Mouse (Mus musculus): Measurements from ENCODE around the gene Dcst2.
A peak's percentile ranks its signal among the peaks of the same experiment; 100 is the strongest.

Gene Dcst2

DNA sequence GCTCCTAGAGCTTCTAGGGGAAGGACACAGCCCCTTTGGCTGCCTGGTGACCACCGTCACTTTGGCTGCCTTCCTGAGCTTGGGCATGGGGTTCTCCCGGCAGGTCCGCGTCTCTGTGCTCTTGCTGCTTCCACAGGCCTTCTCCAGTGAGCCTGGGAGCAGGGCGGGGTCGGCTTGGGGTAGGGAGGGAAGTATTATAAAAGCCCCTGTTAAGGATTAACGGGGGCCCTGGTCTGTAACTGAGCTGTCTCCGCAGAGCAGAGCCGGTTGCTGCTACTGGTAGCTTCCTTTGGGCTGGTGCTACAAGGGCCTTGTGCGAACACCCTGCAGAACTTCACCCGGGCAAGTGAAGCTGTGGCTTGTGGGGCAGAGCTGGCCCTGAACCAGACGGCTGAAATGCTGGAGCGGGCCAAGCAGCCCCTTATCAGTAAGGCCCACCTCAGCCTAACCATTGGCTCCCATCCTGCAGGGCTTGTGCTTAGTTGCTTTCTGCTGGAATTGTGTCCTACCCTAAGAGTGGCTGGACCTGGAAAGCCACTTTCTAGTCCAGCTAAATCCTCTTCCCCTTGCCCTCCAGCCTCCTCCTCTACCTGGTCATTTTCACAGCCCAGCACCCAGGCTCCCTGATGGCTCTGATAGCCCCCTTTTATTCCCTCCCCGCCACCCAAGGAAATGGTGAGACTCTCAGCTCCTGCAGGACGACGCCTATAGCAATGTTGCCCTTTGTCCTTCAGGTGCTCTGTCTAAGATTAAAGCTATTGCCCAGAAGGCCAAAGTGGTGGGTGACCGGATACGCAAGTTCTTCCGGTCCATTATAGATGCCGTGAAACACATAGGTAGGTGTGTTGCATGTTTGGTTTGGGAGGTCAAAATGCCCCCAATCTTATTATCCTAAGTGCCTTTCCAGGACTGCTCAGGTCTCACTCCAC, 4.0 kb downstream of the Dcst2 start:
- no peak for DNase-seq (ENCODE audit: low read depth, low spot score)
- Histone ChIP-seq H3K36me3 (ENCODE audit: control insufficient read depth, insufficient read depth, low read length, poor library complexity, severe bottlenecking) (no peaks in the 10 kb centered on the region), H3K27me3 (ENCODE audit: control insufficient read depth, insufficient read depth, low read length, poor library complexity, severe bottlenecking) (no peaks in the 10 kb centered on the region)

DNA sequence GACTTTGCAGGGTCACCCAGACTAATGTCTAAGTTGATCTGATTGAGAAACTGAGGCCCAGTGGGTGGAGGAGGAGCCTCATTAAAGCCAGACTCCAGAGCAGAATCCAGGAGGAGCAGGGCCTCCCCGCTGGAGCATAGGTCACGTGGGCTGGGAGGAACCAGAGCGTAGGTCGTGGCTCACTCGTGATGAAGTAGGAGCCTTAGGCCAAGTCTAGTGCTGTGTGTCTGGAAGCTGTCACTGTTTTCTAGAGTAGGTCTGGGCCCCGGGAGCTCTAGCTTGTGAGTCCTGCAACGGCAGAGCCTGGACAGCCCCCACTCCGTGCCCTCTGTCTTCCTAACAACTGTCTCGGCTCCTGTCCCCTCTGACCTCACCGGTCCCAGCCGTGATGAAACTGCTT, 5.6 kb downstream of the Dcst2 start:
- Histone ChIP-seq H3K27me3 (ENCODE audit: control insufficient read depth, insufficient read depth, low read length, poor library complexity, severe bottlenecking) (no peaks in the 10 kb centered on the region), H3K36me3 (ENCODE audit: control insufficient read depth, insufficient read depth, low read length, poor library complexity, severe bottlenecking) (no peaks in the 10 kb centered on the region)
- DNase-seq (ENCODE audit: low read depth, low spot score): no peak

DNA sequence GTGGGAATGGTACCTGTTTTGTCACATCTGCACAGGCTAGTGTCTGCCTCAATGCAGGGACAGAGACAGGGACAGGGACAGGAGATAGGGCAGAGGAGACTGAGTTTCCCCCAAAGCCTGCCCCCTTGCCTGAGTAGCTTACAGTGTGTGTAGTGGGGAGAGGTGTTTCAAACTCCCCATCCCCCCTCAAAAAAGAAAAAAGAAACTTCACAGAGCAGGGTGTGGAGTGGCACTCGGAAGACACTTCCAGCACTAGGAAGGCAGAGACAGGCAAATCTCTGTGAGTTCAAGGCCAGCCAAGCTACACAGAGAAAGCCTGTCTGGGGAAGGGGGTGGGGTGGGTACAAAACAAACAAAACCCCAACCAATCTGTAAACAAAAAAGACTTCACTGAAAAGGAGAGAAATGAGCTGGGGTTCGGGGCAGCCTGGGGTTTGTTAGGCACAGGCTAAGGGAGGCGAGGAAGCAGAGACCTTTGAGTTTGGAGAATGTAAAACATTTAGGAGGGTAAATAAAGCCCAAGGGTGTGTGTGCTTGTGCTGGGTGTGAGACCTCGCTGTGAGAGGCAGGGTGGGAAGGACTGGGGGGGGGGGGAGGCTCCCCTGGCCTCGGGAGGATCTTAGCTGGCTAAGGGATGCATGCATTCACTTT, 11.9 kb downstream of the Dcst2 start:
- DNase-seq (ENCODE audit: low read depth, low spot score): no peak
- no peaks in the 10 kb centered on the region for H3K27me3 ChIP-seq (ENCODE audit: control insufficient read depth, insufficient read depth, low read length, poor library complexity, severe bottlenecking)
- no peaks in the 10 kb centered on the region; the same call in 1 of the 2 replicates for H3K36me3 ChIP-seq (ENCODE audit: control insufficient read depth, insufficient read depth, low read length, poor library complexity, severe bottlenecking)

DNA sequence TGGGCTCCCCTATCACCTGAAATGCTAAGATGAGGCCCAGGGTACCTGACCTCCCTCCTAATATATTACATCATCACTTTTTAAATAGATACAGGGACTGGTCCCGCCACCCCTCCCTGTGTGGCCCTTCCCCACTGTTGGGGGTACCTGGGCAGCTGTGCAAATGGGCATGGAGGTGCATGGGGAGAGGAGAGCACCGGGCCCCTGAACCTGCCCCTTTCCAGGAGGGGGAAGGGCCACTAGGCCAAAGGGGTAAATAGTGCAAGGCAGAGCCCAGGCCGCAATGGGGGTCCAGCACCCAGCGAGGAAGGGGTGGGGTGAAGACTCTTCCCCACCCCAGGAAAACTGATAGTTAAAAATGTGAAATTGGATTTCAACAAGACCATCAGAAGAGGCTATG, 16.1 kb downstream of the Dcst2 start:
- Histone ChIP-seq H3K36me3 (ENCODE audit: control insufficient read depth, insufficient read depth, low read length, poor library complexity, severe bottlenecking) (peaks cover 2% of the 10 kb centered on the region; the same call in 1 of the 2 replicates), H3K27me3 (ENCODE audit: control insufficient read depth, insufficient read depth, low read length, poor library complexity, severe bottlenecking) (no peaks in the 10 kb centered on the region)
- no peak for DNase-seq (ENCODE audit: low read depth, low spot score)

DNA sequence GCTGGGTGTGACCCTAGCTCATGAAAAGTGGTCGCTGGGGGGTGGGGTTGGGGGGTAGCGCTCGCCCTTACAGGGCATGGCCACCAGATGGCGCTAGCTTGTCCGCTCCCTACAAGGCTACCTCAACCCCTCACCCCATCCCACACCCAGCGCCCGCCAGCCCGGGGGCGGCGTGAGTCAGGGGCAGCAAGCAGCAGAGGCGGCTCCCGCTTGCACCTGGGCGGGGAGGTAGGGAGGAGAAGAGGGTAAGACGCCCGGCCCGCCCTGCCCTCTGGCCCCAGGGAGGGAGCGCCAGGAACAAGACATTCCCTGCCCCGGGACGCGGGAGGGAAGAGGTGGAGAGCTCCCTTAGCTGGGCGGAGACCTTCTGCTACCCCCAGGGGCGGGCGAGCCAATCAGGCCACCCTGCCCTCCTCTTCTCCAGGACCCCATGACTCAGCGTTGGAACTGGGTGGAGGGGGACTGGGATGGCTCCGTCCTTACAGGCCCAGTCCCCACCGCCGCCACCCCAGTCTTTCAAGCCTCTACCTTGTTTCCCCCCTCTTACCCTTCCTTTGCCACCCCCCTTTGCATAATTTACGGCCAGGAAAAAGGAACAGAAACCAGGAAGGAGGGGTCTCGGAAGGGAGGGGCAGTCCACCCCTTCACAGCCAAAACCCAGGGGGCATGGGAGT, 16.8 kb downstream of the Dcst2 start:
- DNase-seq (ENCODE audit: low read depth, low spot score): peak; percentile 81
- Histone ChIP-seq H3K36me3 (ENCODE audit: control insufficient read depth, insufficient read depth, low read length, poor library complexity, severe bottlenecking) (peaks cover 2% of the 10 kb centered on the region; the same call in 1 of the 2 replicates), H3K27me3 (ENCODE audit: control insufficient read depth, insufficient read depth, low read length, poor library complexity, severe bottlenecking) (no peaks in the 10 kb centered on the region)

DNA sequence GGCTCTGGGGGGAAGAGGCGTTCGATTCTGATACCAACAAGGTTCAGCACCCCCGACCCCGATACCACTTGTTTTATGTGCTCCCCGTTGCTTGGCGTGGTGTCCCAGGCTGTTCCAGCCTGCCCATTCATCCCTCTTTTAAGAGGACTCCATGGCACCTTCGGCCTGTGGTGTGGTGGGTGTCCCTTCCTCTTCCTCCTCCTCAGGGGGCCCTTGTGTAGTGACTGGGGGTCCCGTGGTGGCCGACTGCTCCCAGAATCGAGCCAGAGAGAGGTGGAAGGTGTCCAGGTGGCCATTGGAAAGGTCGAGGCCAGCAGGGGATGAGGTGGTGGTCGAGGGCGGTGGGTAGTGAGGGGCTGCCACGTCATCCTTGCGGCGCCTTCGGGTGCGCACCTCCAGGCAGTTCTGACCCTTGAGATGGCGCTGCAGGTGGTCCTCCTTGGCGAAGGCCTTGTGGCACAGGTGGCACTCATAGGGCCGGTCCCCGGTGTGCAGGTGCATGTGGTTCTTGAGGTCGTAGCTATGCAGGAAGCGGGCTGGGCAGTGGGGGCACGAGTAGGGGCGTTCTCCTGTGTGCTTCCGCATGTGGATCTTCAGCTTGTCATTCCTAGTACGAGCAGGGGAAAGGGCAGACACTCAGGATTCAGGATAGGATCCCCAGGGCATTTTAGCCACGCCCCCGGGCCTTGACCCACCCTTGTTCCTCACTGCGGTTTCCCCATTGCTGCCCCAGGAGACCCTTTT, 17.8 kb downstream of the Dcst2 start:
- Histone ChIP-seq H3K27me3 (ENCODE audit: control insufficient read depth, insufficient read depth, low read length, poor library complexity, severe bottlenecking) (no peaks in the 10 kb centered on the region), H3K36me3 (ENCODE audit: control insufficient read depth, insufficient read depth, low read length, poor library complexity, severe bottlenecking) (peaks cover 2% of the 10 kb centered on the region)
- DNase-seq (ENCODE audit: low read depth, low spot score): peak; percentile 47

DNA sequence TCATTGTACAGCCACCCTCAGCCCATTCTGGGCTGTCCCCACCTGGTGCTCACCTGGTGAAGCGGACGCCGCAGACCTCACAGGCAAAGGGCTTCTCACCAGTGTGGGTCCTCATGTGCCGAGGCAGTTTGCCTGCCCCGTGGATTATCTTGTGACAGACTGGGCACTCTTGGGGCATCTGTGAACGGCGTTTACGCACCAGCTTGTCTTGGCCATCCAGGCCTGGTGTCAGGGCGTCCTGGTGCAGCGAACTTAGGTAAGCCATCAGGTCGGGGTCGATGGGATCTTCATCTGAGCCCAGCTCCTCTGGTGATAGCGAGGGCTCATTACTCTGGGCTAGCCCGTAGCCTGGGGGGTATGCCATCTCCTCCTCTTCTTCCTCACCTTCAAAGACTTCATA, 18.5 kb downstream of the Dcst2 start:
- H3K36me3 ChIP-seq (ENCODE audit: control insufficient read depth, insufficient read depth, low read length, poor library complexity, severe bottlenecking): peaks cover 2% of the 10 kb centered on the region
- DNase-seq (ENCODE audit: low read depth, low spot score): no peak
- H3K27me3 ChIP-seq (ENCODE audit: control insufficient read depth, insufficient read depth, low read length, poor library complexity, severe bottlenecking): no peaks in the 10 kb centered on the region

DNA sequence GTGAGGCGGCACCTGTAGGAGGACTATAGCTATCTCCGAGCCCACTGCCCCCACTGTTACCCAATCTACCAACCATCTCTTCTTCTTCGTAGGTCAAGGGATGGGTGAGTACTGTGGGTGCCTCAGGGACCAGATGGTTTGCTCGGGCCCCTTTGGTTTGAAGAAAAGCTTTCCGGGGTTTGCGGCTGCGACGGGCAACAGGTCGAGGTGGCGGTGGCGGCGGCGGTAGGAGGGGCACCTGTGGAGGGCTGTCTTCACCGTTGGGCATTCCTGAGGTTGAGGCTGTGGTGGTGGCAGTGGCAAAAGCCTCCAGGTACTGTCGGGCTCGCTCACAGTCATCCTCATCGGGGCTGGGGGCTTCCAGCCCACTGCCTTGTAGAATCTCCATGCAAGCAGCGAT, 18.9 kb downstream of the Dcst2 start:
- no peak for DNase-seq (ENCODE audit: low read depth, low spot score)
- Histone ChIP-seq H3K27me3 (ENCODE audit: control insufficient read depth, insufficient read depth, low read length, poor library complexity, severe bottlenecking) (no peaks in the 10 kb centered on the region), H3K36me3 (ENCODE audit: control insufficient read depth, insufficient read depth, low read length, poor library complexity, severe bottlenecking) (peaks cover 2% of the 10 kb centered on the region)

DNA sequence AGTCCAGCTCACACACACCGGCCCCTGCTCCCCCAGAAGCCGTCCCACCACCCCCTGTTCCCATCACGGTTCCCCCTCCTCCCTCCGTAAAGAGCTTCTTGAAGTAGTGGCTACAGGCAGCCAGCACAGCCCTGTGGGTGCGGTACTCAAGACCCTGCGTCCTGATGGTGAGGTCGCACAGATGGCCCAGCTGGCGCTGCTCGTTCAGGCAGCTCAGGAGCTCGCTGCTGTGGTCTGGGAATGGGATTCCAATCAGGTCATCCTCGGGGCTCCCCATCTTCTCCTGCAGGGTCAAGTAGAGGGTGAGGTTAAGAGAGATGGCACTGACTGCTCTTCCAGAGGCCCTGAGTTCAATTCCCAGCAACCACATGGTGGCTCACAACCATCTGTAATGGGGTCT, 19.5 kb downstream of the Dcst2 start:
- Histone ChIP-seq H3K36me3 (ENCODE audit: control insufficient read depth, insufficient read depth, low read length, poor library complexity, severe bottlenecking) (peaks cover 2% of the 10 kb centered on the region), H3K27me3 (ENCODE audit: control insufficient read depth, insufficient read depth, low read length, poor library complexity, severe bottlenecking) (no peaks in the 10 kb centered on the region)
- no peak for DNase-seq (ENCODE audit: low read depth, low spot score)

DNA sequence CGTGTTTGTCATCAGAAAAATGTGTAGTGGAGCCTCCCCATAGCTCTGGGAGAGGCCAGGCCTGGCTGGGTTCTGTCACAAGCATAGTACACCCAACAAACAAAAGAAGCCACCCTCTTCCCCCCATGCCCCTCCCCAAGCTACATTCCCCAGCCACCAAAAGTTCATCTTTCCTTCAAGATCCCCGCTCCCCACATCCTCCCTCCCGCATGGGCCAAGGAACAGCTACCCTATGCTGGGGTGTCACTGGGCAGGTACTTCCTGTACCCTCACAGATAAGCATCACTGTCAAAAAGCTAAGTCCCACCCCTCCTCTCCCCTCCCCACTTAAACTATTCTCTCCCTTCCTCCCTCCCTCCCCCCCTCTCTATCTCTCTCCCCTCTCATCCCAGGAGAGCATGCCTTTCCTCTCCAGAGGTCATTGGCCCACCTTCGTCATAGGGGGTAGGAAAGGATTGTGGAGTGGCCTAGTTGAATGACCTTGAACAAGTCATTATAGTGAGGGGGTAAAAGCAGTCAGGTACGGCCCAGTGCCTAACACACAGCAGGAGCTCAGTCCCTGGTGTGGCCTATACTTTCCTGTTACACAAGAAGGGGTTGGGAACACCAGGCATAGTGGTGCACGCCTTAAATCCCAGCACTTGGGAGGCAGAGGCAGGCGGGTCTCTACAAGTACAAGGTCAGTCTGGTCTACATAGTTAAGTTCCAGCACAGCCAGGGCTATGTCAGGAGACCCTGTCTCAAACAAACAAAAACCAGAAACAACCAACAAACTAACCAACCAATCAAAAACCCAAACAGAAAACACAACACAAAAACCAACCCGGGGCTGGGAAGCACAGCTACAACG, 20.5 kb downstream of the Dcst2 start:
- peaks cover 2% of the 10 kb centered on the region; the same call in 1 of the 2 replicates for H3K36me3 ChIP-seq (ENCODE audit: control insufficient read depth, insufficient read depth, low read length, poor library complexity, severe bottlenecking)
- no peaks in the 10 kb centered on the region for H3K27me3 ChIP-seq (ENCODE audit: control insufficient read depth, insufficient read depth, low read length, poor library complexity, severe bottlenecking)
- DNase-seq (ENCODE audit: low read depth, low spot score): no peak

DNA sequence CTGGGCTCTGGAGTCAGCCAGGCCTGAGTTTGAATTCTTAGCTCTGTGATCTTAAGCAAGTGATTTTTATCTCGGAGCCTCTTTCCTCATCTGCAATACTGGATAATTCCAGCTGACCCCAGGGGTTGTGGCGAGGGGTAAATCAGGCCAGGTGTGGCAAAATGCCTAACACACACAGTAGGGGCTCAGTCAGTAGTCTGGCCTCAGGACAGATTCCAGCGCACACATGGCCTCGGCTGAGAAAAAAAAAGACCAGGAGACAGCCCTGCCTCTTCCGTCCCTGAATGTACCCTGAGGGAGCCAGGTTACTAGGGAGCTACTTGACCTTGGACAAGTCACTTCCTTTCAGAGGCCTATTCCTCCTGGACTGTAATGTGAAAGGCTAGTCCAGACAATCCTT, 21.2 kb downstream of the Dcst2 start:
- Histone ChIP-seq H3K27me3 (ENCODE audit: control insufficient read depth, insufficient read depth, low read length, poor library complexity, severe bottlenecking) (no peaks in the 10 kb centered on the region), H3K36me3 (ENCODE audit: control insufficient read depth, insufficient read depth, low read length, poor library complexity, severe bottlenecking) (peaks cover 2% of the 10 kb centered on the region; the same call in 1 of the 2 replicates)
- DNase-seq (ENCODE audit: low read depth, low spot score): no peak

DNA sequence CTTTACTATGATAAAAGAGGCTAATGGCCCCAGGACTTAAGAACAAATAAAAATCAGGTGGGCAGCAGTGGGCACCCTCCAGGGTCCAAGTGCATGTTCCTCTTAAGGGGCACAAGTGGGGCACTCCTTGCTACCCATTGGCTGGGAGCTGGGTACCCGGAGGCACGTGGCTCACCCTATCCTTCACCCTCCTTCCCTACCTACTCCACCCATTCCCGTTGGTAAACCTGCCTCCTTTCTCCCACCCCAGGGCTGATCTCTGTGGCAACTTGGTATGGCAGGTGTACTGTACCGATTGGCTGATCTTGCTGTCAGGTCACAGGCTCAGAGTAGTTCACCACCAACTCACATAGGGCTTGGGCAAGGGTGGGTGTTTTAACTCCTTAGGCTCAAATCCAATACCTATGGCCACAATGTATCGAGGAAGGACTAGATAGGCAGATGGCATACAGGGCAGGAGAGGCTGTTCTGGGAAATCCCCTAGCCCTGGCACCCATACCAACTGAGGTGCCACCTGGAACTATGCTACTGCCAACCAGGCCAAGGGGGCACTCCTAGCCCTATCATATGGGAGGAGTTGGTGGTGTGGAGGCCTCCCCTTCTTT, 22.0 kb downstream of the Dcst2 start:
- no peak for DNase-seq (ENCODE audit: low read depth, low spot score)
- Histone ChIP-seq H3K27me3 (ENCODE audit: control insufficient read depth, insufficient read depth, low read length, poor library complexity, severe bottlenecking) (no peaks in the 10 kb centered on the region), H3K36me3 (ENCODE audit: control insufficient read depth, insufficient read depth, low read length, poor library complexity, severe bottlenecking) (peaks cover 2% of the 10 kb centered on the region; the same call in 1 of the 2 replicates)

DNA sequence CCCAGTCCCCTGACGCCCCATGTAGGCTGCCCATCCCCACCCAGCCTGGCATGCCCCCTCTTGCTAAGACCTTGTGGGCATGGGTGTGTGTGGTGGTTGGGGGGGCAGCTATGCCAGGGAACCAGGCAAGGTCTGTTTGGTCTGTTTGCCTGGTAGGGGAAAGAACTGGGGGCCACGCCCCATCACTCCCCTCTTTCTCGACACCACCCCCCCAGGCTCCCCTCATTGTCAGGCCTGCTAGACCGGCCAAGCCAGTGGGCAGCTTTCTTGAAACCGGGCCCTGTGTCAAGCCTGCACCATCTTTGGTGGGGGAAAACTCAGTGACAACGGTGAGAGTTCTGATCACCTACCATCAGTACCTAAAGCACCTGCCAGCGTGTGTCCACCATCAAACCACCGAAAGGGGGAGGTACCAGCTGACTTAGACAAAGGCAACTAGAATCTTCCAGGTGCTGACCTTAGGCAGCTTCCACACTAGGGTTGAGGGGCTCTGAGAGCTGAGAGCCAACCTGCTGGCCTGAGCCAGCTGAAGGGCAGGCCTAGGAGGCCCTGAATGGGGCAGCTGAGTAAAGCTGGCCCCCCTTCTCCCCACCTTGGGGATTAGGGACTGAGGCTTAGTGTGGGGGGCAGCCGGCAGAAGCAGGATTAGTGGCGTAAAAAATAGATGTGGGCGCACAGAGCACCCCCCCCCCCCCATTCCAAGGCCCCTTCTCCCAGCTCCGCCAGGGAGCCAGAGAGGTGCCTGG, 22.7 kb downstream of the Dcst2 start:
- no peak for DNase-seq (ENCODE audit: low read depth, low spot score)
- H3K27me3 ChIP-seq (ENCODE audit: control insufficient read depth, insufficient read depth, low read length, poor library complexity, severe bottlenecking): no peaks in the 10 kb centered on the region

More for the DNA sequence above, 22.7 kb downstream of the Dcst2 start:
- H3K36me3 ChIP-seq (ENCODE audit: control insufficient read depth, insufficient read depth, low read length, poor library complexity, severe bottlenecking): peaks cover 2% of the 10 kb centered on the region; the same call in 1 of the 2 replicates
